Mouse (Mus musculus) embryo, embryonic 10 days (tissue): ENCODE measurements at regions not wholly inside any gene's neighbourhood (a gene's known extent, or its start where the extent isn't known, plus 50 kb on each side); places are given as distances from the start of the nearest gene placed in this dataset.

Source experiments
- DNase-seq: peaks from one replicate; pipeline ENCODE4 v3.0.0-alpha.2; 2015; ENCODE audit warnings: low spot score

DNA sequence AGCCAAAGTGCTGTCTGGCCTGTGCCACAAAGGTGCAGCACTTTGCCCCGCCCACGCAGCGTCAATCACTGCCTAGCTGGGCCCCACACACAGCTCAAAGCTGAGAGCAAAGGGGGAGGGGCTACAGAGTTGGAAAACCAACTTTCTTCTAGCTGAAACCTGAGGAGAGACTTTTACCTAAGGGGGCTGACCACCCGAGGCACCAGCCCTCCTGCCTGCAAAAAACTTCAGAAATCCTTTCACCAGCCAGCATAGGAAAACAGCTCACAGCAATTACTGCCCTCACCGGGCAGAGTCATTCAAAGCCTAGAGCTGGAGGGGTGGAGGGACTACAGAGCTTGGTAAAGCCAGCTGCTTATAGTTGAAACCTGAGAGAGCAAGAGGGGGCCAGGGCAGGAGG lies 74.6 kb upstream of the Pabpc5 start:
- DNase-seq: peak; percentile 75
